Mouse (Mus musculus) kidney, postnatal 0 days (tissue): ENCODE results near the gene Phb. TPM values are rescaled to one million over a fixed set of nuclear protein-coding genes. Genes with fewer than 3 reads are reported as not detected.

Source experiments
- ATAC-seq: fragments of 200-750 bp; cut with Nextera tagmentation; replicated peaks from 2 replicates; pipeline ENCODE4 v1.8.0; 2017; ENCODE audit warnings: low read depth, moderate number of reproducible peaks, moderate TSS enrichment, moderate library complexity; ENCODE audit not compliant: low FRiP score
- DNase-seq: peaks from one replicate; pipeline ENCODE4 v3.0.0-alpha.2; 2016; ENCODE audit warnings: low spot score
- H3K27ac ChIP-seq: fragments of 300-500 bp; sonication (generic); 2 replicates; pipeline ENCODE4 v1.5.1; 2014; ENCODE audit warnings: mild to moderate bottlenecking
- H3K27me3 ChIP-seq: fragments of 300-500 bp; sonication (generic); 2 replicates; pipeline ENCODE4 v1.6.1; 2014; ENCODE audit warnings: low read length, mixed read lengths; ENCODE audit not compliant: insufficient read depth
- H3K36me3 ChIP-seq: fragments of 300-500 bp; sonication (generic); 2 replicates; pipeline ENCODE4 v1.6.1; 2014; ENCODE audit warnings: low read length, mixed read lengths; ENCODE audit not compliant: insufficient read depth
- H3K4me1 ChIP-seq: fragments of 300-500 bp; sonication (generic); replicated peaks from 2 replicates; pipeline ENCODE4 v1.6.1; 2014; ENCODE audit warnings: antibody characterized with exemption, low read length, mixed read lengths; ENCODE audit not compliant: insufficient read depth
- H3K4me2 ChIP-seq: fragments of 300-500 bp; sonication (generic); 2 replicates; pipeline ENCODE4 v1.6.1; 2014; ENCODE audit warnings: mild to moderate bottlenecking, low read length, moderate library complexity, mixed read lengths
- H3K4me3 ChIP-seq: fragments of 300-500 bp; sonication (generic); replicated peaks from 2 replicates; pipeline ENCODE4 v1.5.1; 2014; ENCODE audit warnings: low read depth, low read length
- H3K9ac ChIP-seq: fragments of 300-500 bp; sonication (generic); 2 replicates; pipeline ENCODE4 v1.6.1; 2014; ENCODE audit warnings: low read depth, low read length
- H3K9me3 ChIP-seq: fragments of 300-500 bp; sonication (generic); replicated peaks from 2 replicates; pipeline ENCODE4 v1.6.1; 2016; ENCODE audit warnings: low read length, inconsistent platforms, mixed read lengths
- CTCF ChIP-seq: IDR thresholded peaks from 2 replicates; pipeline ENCODE4 v1.5.1; 2016; ENCODE audit warnings: antibody characterized with exemption, low read depth, mild to moderate bottlenecking, moderate library complexity
- WGBS: fragments of 180-500 bp; shearing (Covaris S2); extraction: QIAGEN DNeasy Blood & Tissue Kit; methylation state at CpG from one replicate; pipeline ENCODE4 v1.1.7; 2014; 5-methylcytosine and 5-hydroxymethylcytosine counted together
- polyA plus RNA-seq: library from polyadenylated mRNA; unstranded; fragments of >200 nt; fragmentation: Nextera tagmentation; extraction: Ambion mirVana; gene quantifications from 2 replicates; pipeline ENCODE4 v1.2.1, GENCODE M21; 2015

Gene Phb
- polyA plus RNA-seq, 1 experiment from 2014 or later = 318 TPM

DNA sequence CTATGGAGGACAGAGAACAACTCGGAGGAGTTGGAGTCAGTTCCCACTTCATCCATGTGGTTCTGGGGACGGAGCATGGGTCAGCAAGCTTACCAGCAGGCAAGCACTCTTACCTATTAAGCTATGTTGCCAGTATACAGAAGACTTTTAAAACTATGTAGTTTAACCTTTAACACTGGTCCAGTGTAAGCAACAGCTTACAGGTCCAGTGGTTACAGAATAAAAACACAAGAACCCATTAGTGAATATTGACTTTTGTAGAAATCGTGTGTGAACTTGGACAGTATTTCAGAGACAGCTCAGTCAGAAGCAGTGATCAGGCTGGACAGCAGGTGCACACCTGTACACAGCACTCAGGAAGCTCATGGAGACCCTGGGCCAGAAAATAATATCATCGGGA, 57.7 kb downstream of the Phb start:
- no peaks in the 10 kb centered on the region for H3K4me1 ChIP-seq
- DNase-seq (no peak), ATAC-seq (no peak)
- no peak overlapping the region for H3K4me2 ChIP-seq
- no peak overlapping the region for H3K4me3 ChIP-seq
- no peaks in the 10 kb centered on the region for H3K36me3 ChIP-seq
- no peaks in the 10 kb centered on the region for H3K9me3 ChIP-seq
- no peaks in the 10 kb centered on the region for H3K27me3 ChIP-seq
- TF ChIP-seq CTCF = no peak
- no peak overlapping the region for H3K27ac ChIP-seq
- 81% methylated on average over 4 of the region's 4 CpGs for WGBS
- H3K9ac ChIP-seq = no peak overlapping the region

DNA sequence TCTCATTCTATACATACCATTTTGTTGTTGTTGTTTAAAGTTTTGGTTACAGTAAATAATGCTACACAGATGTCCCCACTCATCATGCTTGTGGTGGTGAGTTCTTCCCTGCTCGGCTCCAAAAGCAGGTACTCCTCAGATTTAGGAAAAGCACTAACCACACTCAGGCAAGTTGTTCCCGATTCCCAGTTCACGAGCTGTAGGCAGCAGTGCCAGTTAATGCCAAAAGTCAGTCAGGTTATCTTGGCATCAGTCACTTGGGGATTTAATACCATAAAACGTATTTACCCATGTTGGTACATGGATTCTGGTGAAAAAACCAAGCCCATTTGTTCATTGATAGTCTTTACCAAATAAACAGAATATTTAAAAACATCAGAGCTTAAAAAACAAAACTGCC, 59.4 kb downstream of the Phb start:
- no peaks in the 10 kb centered on the region for H3K27me3 ChIP-seq
- no peak overlapping the region for H3K4me2 ChIP-seq
- ATAC-seq (no peak), DNase-seq (no peak)
- 68% methylated on average over 4 of the region's 4 CpGs for WGBS
- H3K36me3 ChIP-seq = no peaks in the 10 kb centered on the region
- H3K4me1 ChIP-seq = no peaks in the 10 kb centered on the region
- no peak overlapping the region for H3K27ac ChIP-seq
- H3K4me3 ChIP-seq = no peak overlapping the region
- H3K9ac ChIP-seq = no peak overlapping the region
- H3K9me3 ChIP-seq = no peaks in the 10 kb centered on the region
- TF ChIP-seq CTCF = no peak

DNA sequence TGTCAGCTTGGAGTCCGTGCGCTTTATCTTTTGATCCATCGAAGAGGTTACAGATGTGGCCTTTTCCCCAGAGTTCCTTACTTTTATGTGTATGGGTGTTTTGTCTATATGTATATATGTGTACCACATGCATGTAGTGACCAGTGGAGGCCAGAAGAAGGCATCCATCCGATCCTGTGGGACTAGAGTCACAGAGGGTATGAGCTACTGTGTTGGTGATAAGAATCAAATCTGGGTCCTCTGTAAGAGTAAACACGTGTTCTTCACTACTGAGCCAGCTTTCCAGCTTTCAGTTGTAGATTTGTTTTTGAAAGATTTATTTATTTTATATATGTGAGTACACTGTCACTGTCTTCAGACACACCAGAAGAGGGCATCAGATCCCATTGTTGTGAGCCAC, 61.2 kb downstream of the Phb start:
- no peak overlapping the region for H3K4me2 ChIP-seq
- no peak overlapping the region for H3K4me3 ChIP-seq
- no peaks in the 10 kb centered on the region for H3K9me3 ChIP-seq
- H3K9ac ChIP-seq = no peak overlapping the region
- no peak for ATAC-seq
- no peaks in the 10 kb centered on the region for H3K27me3 ChIP-seq
- WGBS = 88% methylated on average over 5 of the region's 5 CpGs
- no peaks in the 10 kb centered on the region for H3K36me3 ChIP-seq
- no peaks in the 10 kb centered on the region for H3K4me1 ChIP-seq
- DNase-seq = no peak
- H3K27ac ChIP-seq = no peak overlapping the region
- TF ChIP-seq CTCF = no peak

DNA sequence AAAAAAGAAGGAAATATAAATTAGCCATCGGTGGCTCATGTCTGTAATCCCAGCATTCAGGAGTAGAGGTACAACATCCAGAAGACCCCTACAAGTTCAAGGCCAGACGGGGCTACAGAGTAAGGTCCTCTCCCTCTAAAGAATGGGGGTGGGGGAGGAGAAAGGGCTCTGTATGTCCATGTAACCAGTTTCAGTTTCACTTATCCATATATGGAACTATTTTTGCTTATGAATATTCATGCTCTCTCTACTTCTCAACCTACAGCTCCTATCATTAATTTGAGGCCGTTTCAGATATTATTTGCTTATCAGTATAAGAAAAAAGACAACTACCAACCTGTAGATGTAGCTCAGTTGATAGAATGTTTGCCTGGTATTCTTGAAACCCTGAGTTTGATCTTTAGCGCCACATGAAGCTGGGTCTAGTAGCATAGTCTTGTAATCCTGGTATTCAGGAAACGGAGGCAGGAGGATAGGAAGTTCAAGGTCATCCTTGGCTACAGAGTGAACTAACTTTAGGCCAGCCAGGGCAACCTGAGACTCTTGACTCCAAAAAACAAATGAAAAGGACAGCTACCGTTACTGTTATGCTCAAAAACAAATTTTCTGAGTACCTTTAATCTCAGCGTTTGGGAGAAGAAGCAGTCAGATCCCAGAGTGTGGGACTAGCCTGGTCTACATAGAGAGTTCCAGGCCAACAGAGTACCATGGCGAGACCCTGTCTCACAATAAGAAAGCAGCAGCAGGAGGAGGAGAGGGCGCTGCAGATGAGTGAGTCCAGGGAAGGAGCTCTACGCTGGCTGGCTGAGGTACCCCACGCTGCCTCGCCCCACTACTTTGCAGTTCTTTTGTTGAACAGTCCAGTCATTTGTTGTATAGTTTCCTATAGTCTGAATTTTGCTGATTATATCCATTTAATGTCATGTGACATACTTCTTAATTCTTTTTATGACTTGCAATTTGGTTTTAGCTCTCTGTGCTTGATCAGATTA, 62.5 kb downstream of the Phb start:
- WGBS = 80% methylated on average over 12 of the region's 12 CpGs
- TF ChIP-seq CTCF = no peak
- no peaks in the 10 kb centered on the region for H3K4me1 ChIP-seq
- H3K4me3 ChIP-seq = no peak overlapping the region
- DNase-seq (peak; percentile 33), ATAC-seq (no peak)
- no peak overlapping the region for H3K27ac ChIP-seq
- H3K9me3 ChIP-seq = no peaks in the 10 kb centered on the region
- H3K4me2 ChIP-seq = no peak overlapping the region
- H3K36me3 ChIP-seq = no peaks in the 10 kb centered on the region
- no peaks in the 10 kb centered on the region for H3K27me3 ChIP-seq
- no peak overlapping the region for H3K9ac ChIP-seq

Other genes starting within 250 kb of the Phb start
- 0.51 and 0.75 TPM in 2 replicates for gene Nxph3, start 152.4 kb upstream of the Phb start, polyA plus RNA-seq
- 6.2 and 7.6 TPM in 2 replicates for gene Ngfr, start 79.2 kb upstream of the Phb start, polyA plus RNA-seq
- 14.8 and 17.1 TPM in 2 replicates for gene Zfp652, start 45.7 kb downstream of the Phb start, polyA plus RNA-seq
- gene B130006D01Rik, start 56.6 kb downstream of the Phb start, polyA plus RNA-seq = 0.22 and 0.42 TPM in 2 replicates
- 0.17 TPM in 1 of 2 replicates, not detected in the other for gene Phospho1, start 157.5 kb downstream of the Phb start, polyA plus RNA-seq
- 32.6 and 32.9 TPM in 2 replicates for gene Gngt2, start 170.3 kb downstream of the Phb start, polyA plus RNA-seq
- gene Abi3, start 175.5 kb downstream of the Phb start, polyA plus RNA-seq = 10.5 and 13.1 TPM in 2 replicates
- 1.1 and 1.6 TPM in 2 replicates for gene B4galnt2, start 247.9 kb downstream of the Phb start, polyA plus RNA-seq